Mouse (Mus musculus): Measurements from ENCODE around the gene Csf2ra. TPM values are rescaled to one million over a fixed set of nuclear protein-coding genes. Genes with fewer than 3 reads are reported as not detected.
"Not testable (repeated sequence)": the region's sequence is repeated elsewhere in the genome, so short reads cannot be mapped to it uniquely, and the experiment has no call there.

Gene Csf2ra
- polyA plus RNA-seq, 1 experiment from 2014 or later, result 18.2 TPM

- Histone ChIP-seq H3K4me3 (ENCODE audit: low read depth, low read length) (peak overlapping the region; percentile 63), H3K9me3 (replicated peaks; ENCODE audit: control insufficient read depth, low read length) (peaks cover 6% of the 10 kb centered on the region), H3K27ac (ENCODE audit: low read length) (peak overlapping the region; percentile 77), H3K4me2 (ENCODE audit: low read depth, low read length) (peak overlapping the region; percentile 76), H3K27me3 (ENCODE audit: control insufficient read depth, insufficient read depth, low read depth, low read length) (no peaks in the 10 kb centered on the region), H3K36me3 (ENCODE audit: control insufficient read depth, insufficient read depth) (no peaks in the 10 kb centered on the region), H3K9ac (ENCODE audit: low read depth, low read length) (0 out of 2 replicates have a peak overlapping the region, but pooled peaks have one; percentile 24), H3K4me1 (ENCODE audit: control insufficient read depth, low read depth, low read length) (peaks cover 19% of the 10 kb centered on the region)
- peak; percentile 7 for ATAC-seq (ENCODE audit: low read depth)
- WGBS (ENCODE audit: insufficient replicate concordance), result under 1% methylated on average over 71 of the region's 71 CpGs
These were observed 1.8 kb downstream of the Csf2ra start for GRCm38 (mm10) chr19:61226401-61226927.

DNA sequence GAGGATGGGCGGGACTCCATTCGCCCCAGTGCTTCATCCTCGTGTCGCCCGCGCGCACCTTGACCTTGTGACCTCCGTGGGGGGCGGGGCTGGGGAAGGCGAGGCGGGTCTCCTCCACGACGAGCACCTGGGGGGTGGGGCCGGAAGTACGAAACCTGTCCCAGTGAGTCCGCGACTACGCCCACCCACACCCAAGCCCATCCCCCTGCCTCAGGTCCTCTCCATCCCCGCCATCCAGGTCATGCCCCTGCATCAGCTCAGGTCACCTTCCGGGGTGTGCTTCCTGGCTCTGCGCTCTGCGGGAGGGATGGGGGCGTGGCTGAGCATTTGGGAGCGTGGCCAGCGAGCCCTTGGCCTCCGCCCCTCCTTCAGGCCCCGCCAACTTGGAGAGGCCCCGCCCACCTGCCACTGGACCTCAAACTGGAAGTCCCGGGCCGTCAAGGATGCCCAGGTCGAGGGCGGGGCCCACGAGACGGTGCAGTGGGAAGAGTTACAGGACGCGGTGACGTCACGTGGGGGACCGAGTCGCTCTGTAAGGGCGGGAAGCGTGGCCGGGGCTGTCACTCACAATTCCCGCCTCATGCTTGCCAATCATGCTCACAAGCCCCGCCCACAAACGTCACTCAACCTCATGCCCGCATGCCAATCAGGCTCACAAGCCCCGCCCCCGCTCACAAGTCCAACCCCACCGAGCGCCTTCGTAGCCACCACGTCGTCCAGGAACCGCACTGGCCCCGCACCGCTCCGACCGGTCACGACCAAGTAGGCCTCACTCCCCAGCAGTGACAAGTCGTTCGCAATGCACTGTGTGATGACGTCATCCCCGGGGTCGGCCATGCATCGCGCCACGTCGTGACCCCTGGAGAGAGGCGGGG lies 2.5 kb downstream of the Csf2ra start:
- ATAC-seq (ENCODE audit: low read depth), result peak; percentile 45
- WGBS (ENCODE audit: insufficient replicate concordance), result 6% methylated on average over 69 of the region's 70 CpGs
- H3K4me2 ChIP-seq (ENCODE audit: low read depth, low read length), result peak overlapping the region; percentile 76
- H3K4me1 ChIP-seq (ENCODE audit: control insufficient read depth, low read depth, low read length), result peaks cover 19% of the 10 kb centered on the region
- peaks cover 6% of the 10 kb centered on the region for H3K9me3 ChIP-seq (replicated peaks; ENCODE audit: control insufficient read depth, low read length)
- H3K9ac ChIP-seq (ENCODE audit: low read depth, low read length), result no peak overlapping the region
- H3K27me3 ChIP-seq (ENCODE audit: control insufficient read depth, insufficient read depth, low read depth, low read length), result no peaks in the 10 kb centered on the region
- H3K27ac ChIP-seq (ENCODE audit: low read length), result peak overlapping the region; percentile 77
- H3K36me3 ChIP-seq (ENCODE audit: control insufficient read depth, insufficient read depth), result no peaks in the 10 kb centered on the region
- H3K4me3 ChIP-seq (ENCODE audit: low read depth, low read length), result peak overlapping the region; percentile 63

GRCm38 (mm10) chr19:61224678-61225525 lies 3.3 kb downstream of the Csf2ra start:
- H3K27me3 ChIP-seq (ENCODE audit: control insufficient read depth, insufficient read depth, low read depth, low read length), result no peaks in the 10 kb centered on the region
- WGBS (ENCODE audit: insufficient replicate concordance), result 36% methylated on average over 49 of the region's 53 CpGs
- peak overlapping the region; percentile 76 for H3K4me2 ChIP-seq (ENCODE audit: low read depth, low read length)
- H3K36me3 ChIP-seq (ENCODE audit: control insufficient read depth, insufficient read depth), result no peaks in the 10 kb centered on the region
- ATAC-seq (ENCODE audit: low read depth), result no peak
- H3K9me3 ChIP-seq (replicated peaks; ENCODE audit: control insufficient read depth, low read length), result peaks cover 6% of the 10 kb centered on the region
- no peak overlapping the region for H3K9ac ChIP-seq (ENCODE audit: low read depth, low read length)
- H3K4me1 ChIP-seq (ENCODE audit: control insufficient read depth, low read depth, low read length), result peaks cover 19% of the 10 kb centered on the region
- peak overlapping the region; percentile 63 for H3K4me3 ChIP-seq (ENCODE audit: low read depth, low read length)
- no peak overlapping the region for H3K27ac ChIP-seq (ENCODE audit: low read length)

DNA sequence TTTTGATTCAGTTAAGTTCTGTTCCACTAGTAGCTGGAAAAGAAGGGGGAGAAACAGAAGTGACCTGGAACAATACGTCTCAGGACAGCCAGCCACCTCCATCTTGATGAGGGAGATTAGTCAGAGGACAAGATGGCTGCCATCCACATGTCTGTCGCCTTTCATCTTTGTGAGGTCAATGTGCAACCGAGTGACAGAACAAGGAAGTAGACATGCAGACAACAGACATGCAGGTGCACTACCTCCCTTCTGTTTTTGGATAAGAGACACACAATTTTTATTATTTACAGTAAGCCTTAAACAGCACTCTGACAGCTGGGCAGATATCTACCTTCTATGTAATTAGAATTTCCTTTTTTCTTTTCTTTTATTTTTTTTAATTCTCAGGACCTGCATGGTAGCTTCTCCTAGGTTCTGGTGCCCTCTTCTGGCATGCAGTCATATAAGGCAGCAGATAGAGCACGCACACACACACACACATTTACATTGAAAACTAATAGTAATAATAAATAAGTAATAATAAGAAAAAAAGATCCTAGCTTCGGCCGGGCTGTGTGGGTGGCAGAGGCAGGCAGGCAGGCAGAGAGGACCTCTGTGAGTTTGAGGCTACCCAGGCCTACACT lies 4.4 kb downstream of the Csf2ra start:
- H3K36me3 ChIP-seq (ENCODE audit: control insufficient read depth, insufficient read depth), result no peaks in the 10 kb centered on the region
- no peak overlapping the region for H3K9ac ChIP-seq (ENCODE audit: low read depth, low read length)
- WGBS (ENCODE audit: insufficient replicate concordance), result 77% methylated on average over 6 of the region's 6 CpGs
- peaks cover 19% of the 10 kb centered on the region for H3K4me1 ChIP-seq (ENCODE audit: control insufficient read depth, low read depth, low read length)
- H3K4me2 ChIP-seq (ENCODE audit: low read depth, low read length), result no peak overlapping the region
- peaks cover 6% of the 10 kb centered on the region for H3K9me3 ChIP-seq (replicated peaks; ENCODE audit: control insufficient read depth, low read length)
- no peak overlapping the region for H3K4me3 ChIP-seq (ENCODE audit: low read depth, low read length)
- ATAC-seq (ENCODE audit: low read depth), result no peak
- H3K27ac ChIP-seq (ENCODE audit: low read length), result no peak overlapping the region
- no peaks in the 10 kb centered on the region for H3K27me3 ChIP-seq (ENCODE audit: control insufficient read depth, insufficient read depth, low read depth, low read length)

- H3K4me2 ChIP-seq (ENCODE audit: low read depth, low read length); H3K36me3 ChIP-seq (ENCODE audit: control insufficient read depth, insufficient read depth); H3K27ac ChIP-seq (ENCODE audit: low read length); H3K27me3 ChIP-seq (ENCODE audit: control insufficient read depth, insufficient read depth, low read depth, low read length); H3K4me1 ChIP-seq (ENCODE audit: control insufficient read depth, low read depth, low read length); H3K9me3 ChIP-seq (replicated peaks; ENCODE audit: control insufficient read depth, low read length); H3K9ac ChIP-seq (ENCODE audit: low read depth, low read length); H3K4me3 ChIP-seq (ENCODE audit: low read depth, low read length): not testable (repeated sequence)
- 26% methylated on average over 6 of the region's 6 CpGs for WGBS (ENCODE audit: insufficient replicate concordance)
- ATAC-seq (ENCODE audit: low read depth), result peak; percentile 76
These were observed 20.7 kb downstream of the Csf2ra start for GRCm38 (mm10) chr19:61207506-61207905.

DNA sequence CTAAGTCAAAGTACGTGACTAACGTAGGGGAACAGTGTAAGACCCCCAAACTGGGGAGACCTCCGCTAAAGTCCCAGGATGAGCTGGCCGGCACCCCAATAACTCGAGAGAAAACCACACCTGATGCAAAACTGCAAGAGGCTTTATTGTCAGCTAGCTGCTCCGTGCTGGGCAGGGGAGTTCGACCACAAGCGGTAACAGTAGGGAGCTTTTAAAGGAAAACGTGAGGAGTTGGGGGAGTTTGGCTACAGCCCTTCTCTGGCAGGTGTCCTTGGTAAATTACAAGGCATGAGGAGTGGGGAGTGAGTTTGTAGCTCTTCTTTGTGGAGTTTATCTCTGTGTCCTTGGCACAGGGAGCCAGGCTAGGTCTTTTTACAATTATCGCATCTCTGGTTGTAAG lies 28.4 kb downstream of the Csf2ra start:
- Histone ChIP-seq H3K36me3 (ENCODE audit: control insufficient read depth, insufficient read depth) (no peaks in the 10 kb centered on the region), H3K4me3 (ENCODE audit: low read depth, low read length) (no peak overlapping the region), H3K27ac (ENCODE audit: low read length) (no peak overlapping the region), H3K4me1 (ENCODE audit: control insufficient read depth, low read depth, low read length) (no peaks in the 10 kb centered on the region), H3K4me2 (ENCODE audit: low read depth, low read length) (no peak overlapping the region), H3K9ac (ENCODE audit: low read depth, low read length) (no peak overlapping the region), H3K9me3 (replicated peaks; ENCODE audit: control insufficient read depth, low read length) (no peaks in the 10 kb centered on the region), H3K27me3 (ENCODE audit: control insufficient read depth, insufficient read depth, low read depth, low read length) (no peaks in the 10 kb centered on the region)
- 13% methylated on average over 10 of the region's 10 CpGs for WGBS (ENCODE audit: insufficient replicate concordance)
- ATAC-seq (ENCODE audit: low read depth), result no peak

DNA sequence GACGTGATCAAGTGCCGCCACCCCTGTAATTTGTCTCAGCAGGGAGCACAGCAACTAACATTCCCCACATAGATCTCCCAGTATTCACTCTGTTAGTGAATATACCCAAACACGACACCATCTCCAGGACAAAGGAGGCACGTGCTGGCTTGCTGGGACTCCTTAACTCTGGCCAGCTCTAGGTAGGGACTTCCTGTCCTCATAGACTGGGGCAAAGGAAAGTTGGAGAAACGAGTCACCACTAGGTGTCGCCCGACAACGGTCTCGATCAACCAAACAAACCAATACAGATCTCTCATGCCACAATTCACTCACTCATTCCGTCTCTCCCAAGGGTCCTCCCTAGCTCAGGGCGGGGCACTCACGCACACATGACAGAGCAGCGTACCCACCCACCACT lies 28.9 kb downstream of the Csf2ra start:
- H3K4me2 ChIP-seq (ENCODE audit: low read depth, low read length), result no peak overlapping the region
- H3K36me3 ChIP-seq (ENCODE audit: control insufficient read depth, insufficient read depth), result no peaks in the 10 kb centered on the region
- H3K4me3 ChIP-seq (ENCODE audit: low read depth, low read length), result no peak overlapping the region
- no peak overlapping the region for H3K27ac ChIP-seq (ENCODE audit: low read length)
- H3K27me3 ChIP-seq (ENCODE audit: control insufficient read depth, insufficient read depth, low read depth, low read length), result no peaks in the 10 kb centered on the region
- no peaks in the 10 kb centered on the region for H3K4me1 ChIP-seq (ENCODE audit: control insufficient read depth, low read depth, low read length)
- ATAC-seq (ENCODE audit: low read depth), result no peak
- no peaks in the 10 kb centered on the region for H3K9me3 ChIP-seq (replicated peaks; ENCODE audit: control insufficient read depth, low read length)
- no peak overlapping the region for H3K9ac ChIP-seq (ENCODE audit: low read depth, low read length)
- 12% methylated on average over 13 of the region's 13 CpGs for WGBS (ENCODE audit: insufficient replicate concordance)

DNA sequence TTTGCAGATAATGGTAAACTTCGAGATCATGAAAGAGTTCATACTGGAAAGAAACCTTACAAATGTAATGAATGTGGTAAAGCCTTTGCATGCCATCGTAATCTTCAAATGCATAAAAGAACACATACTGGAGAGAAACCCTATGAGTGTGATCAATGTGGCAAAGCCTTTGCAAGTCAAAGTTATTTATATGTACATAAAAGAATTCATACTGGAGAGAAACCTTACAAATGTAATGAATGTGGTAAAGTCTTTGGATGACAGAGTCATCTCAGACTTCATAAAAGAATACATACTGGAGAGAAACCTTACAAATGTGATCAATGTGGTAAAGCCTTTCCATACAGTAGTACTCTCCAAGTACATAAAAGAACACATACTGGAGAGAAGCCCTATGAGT lies 44.6 kb downstream of the Csf2ra start, which contains the start of gene Gm6020:
Gene Gm6020, plus strand, starts transcription at position 301 of the 400 bp plus-strand sequence.
- not testable (repeated sequence) for H3K4me3 ChIP-seq (ENCODE audit: low read depth, low read length); H3K4me2 ChIP-seq (ENCODE audit: low read depth, low read length); H3K27me3 ChIP-seq (ENCODE audit: control insufficient read depth, insufficient read depth, low read depth, low read length); H3K9me3 ChIP-seq (replicated peaks; ENCODE audit: control insufficient read depth, low read length); ATAC-seq (ENCODE audit: low read depth); H3K9ac ChIP-seq (ENCODE audit: low read depth, low read length); H3K4me1 ChIP-seq (ENCODE audit: control insufficient read depth, low read depth, low read length); H3K36me3 ChIP-seq (ENCODE audit: control insufficient read depth, insufficient read depth); H3K27ac ChIP-seq (ENCODE audit: low read length)
- 55% methylated on average over 2 of the region's 2 CpGs for WGBS (ENCODE audit: insufficient replicate concordance)

Data from liver, embryonic 16.5 days (tissue).